Mouse (Mus musculus): ENCODE data around the gene Polr2b. TPM values are rescaled to one million over a fixed set of nuclear protein-coding genes. Genes with fewer than 3 reads are reported as not detected.

Polr2b gene
- polyA plus RNA-seq, 1 experiment from 2014 or later: 86.8 TPM

GRCm38 (mm10) chr5:77385900-77386595 is 76.1 kb downstream of the Polr2b start:
- H3K27ac ChIP-seq (ENCODE audit: low read depth, low read length): no peak overlapping the region
- no peaks in the 10 kb centered on the region for H3K4me1 ChIP-seq (ENCODE audit: control insufficient read depth, insufficient read depth, low read length)
- DNase-seq (ENCODE audit: low spot score) (no peak), ATAC-seq (no peak)
- no peak overlapping the region for H3K4me2 ChIP-seq (ENCODE audit: low read length)
- no peak overlapping the region for H3K9ac ChIP-seq (ENCODE audit: low read length)
- H3K9me3 ChIP-seq (replicated peaks; ENCODE audit: control insufficient read depth, low read length): no peaks in the 10 kb centered on the region
- no peak overlapping the region for H3K4me3 ChIP-seq (ENCODE audit: low read depth, low read length)
- no peaks in the 10 kb centered on the region for H3K27me3 ChIP-seq (replicated peaks; ENCODE audit: control insufficient read depth, insufficient read depth, low read length)
- WGBS: 88% methylated on average over 6 of the region's 6 CpGs
- H3K36me3 ChIP-seq (ENCODE audit: control insufficient read depth, insufficient read depth, low read length): no peaks in the 10 kb centered on the region

GRCm38 (mm10) chr5:77386596-77387413 is 76.9 kb downstream of the Polr2b start:
- H3K4me3 ChIP-seq (ENCODE audit: low read depth, low read length): no peak overlapping the region
- H3K9ac ChIP-seq (ENCODE audit: low read length): no peak overlapping the region
- H3K27me3 ChIP-seq (replicated peaks; ENCODE audit: control insufficient read depth, insufficient read depth, low read length): no peaks in the 10 kb centered on the region
- WGBS: 77% methylated on average over 10 of the region's 10 CpGs
- H3K36me3 ChIP-seq (ENCODE audit: control insufficient read depth, insufficient read depth, low read length): no peaks in the 10 kb centered on the region
- H3K4me2 ChIP-seq (ENCODE audit: low read length): no peak overlapping the region
- H3K4me1 ChIP-seq (ENCODE audit: control insufficient read depth, insufficient read depth, low read length): no peaks in the 10 kb centered on the region
- H3K9me3 ChIP-seq (replicated peaks; ENCODE audit: control insufficient read depth, low read length): no peaks in the 10 kb centered on the region
- ATAC-seq (no peak), DNase-seq (ENCODE audit: low spot score) (no peak)
- no peak overlapping the region for H3K27ac ChIP-seq (ENCODE audit: low read depth, low read length)

GRCm38 (mm10) chr5:77387414-77387704 is 77.4 kb downstream of the Polr2b start:
- no peaks in the 10 kb centered on the region for H3K27me3 ChIP-seq (replicated peaks; ENCODE audit: control insufficient read depth, insufficient read depth, low read length)
- DNase-seq (ENCODE audit: low spot score) (no peak), ATAC-seq (no peak)
- H3K9ac ChIP-seq (ENCODE audit: low read length): no peak overlapping the region
- no peaks in the 10 kb centered on the region for H3K9me3 ChIP-seq (replicated peaks; ENCODE audit: control insufficient read depth, low read length)
- H3K4me2 ChIP-seq (ENCODE audit: low read length): no peak overlapping the region
- no peaks in the 10 kb centered on the region for H3K36me3 ChIP-seq (ENCODE audit: control insufficient read depth, insufficient read depth, low read length)
- WGBS: 89% methylated on average over 8 of the region's 8 CpGs
- H3K27ac ChIP-seq (ENCODE audit: low read depth, low read length): no peak overlapping the region
- H3K4me1 ChIP-seq (ENCODE audit: control insufficient read depth, insufficient read depth, low read length): no peaks in the 10 kb centered on the region
- H3K4me3 ChIP-seq (ENCODE audit: low read depth, low read length): no peak overlapping the region

GRCm38 (mm10) chr5:77388359-77388758 is 78.4 kb downstream of the Polr2b start:
- Histone ChIP-seq H3K36me3 (ENCODE audit: control insufficient read depth, insufficient read depth, low read length) (no peaks in the 10 kb centered on the region), H3K9me3 (replicated peaks; ENCODE audit: control insufficient read depth, low read length) (no peaks in the 10 kb centered on the region), H3K27ac (ENCODE audit: low read depth, low read length) (no peak overlapping the region), H3K4me1 (ENCODE audit: control insufficient read depth, insufficient read depth, low read length) (no peaks in the 10 kb centered on the region), H3K27me3 (replicated peaks; ENCODE audit: control insufficient read depth, insufficient read depth, low read length) (no peaks in the 10 kb centered on the region), H3K4me2 (ENCODE audit: low read length) (no peak overlapping the region), H3K9ac (ENCODE audit: low read length) (no peak overlapping the region), H3K4me3 (ENCODE audit: low read depth, low read length) (no peak overlapping the region)
- DNase-seq (ENCODE audit: low spot score) (no peak), ATAC-seq (no peak)
- 84% methylated on average over 6 of the region's 6 CpGs for WGBS

- no peak overlapping the region for H3K4me2 ChIP-seq (ENCODE audit: low read length)
- H3K4me1 ChIP-seq (ENCODE audit: control insufficient read depth, insufficient read depth, low read length): no peaks in the 10 kb centered on the region
- H3K27ac ChIP-seq (ENCODE audit: low read depth, low read length): no peak overlapping the region
- ATAC-seq: no peak
- WGBS: 95% methylated on average over 2 of the region's 2 CpGs
- H3K4me3 ChIP-seq (ENCODE audit: low read depth, low read length): no peak overlapping the region
- DNase-seq (ENCODE audit: low spot score): no peak
- no peaks in the 10 kb centered on the region for H3K36me3 ChIP-seq (ENCODE audit: control insufficient read depth, insufficient read depth, low read length)
- H3K27me3 ChIP-seq (replicated peaks; ENCODE audit: control insufficient read depth, insufficient read depth, low read length): no peaks in the 10 kb centered on the region
- no peak overlapping the region for H3K9ac ChIP-seq (ENCODE audit: low read length)
- no peaks in the 10 kb centered on the region for H3K9me3 ChIP-seq (replicated peaks; ENCODE audit: control insufficient read depth, low read length)
Measured at GRCm38 (mm10) chr5:77390272-77390671, 80.3 kb downstream of the Polr2b start.

- Histone ChIP-seq H3K27ac (ENCODE audit: low read depth, low read length) (no peak overlapping the region), H3K9me3 (replicated peaks; ENCODE audit: control insufficient read depth, low read length) (no peaks in the 10 kb centered on the region), H3K36me3 (ENCODE audit: control insufficient read depth, insufficient read depth, low read length) (no peaks in the 10 kb centered on the region), H3K4me1 (ENCODE audit: control insufficient read depth, insufficient read depth, low read length) (peaks cover 3% of the 10 kb centered on the region; the same call in 1 of the 2 replicates), H3K4me3 (ENCODE audit: low read depth, low read length) (no peak overlapping the region), H3K9ac (ENCODE audit: low read length) (no peak overlapping the region), H3K4me2 (ENCODE audit: low read length) (no peak overlapping the region), H3K27me3 (replicated peaks; ENCODE audit: control insufficient read depth, insufficient read depth, low read length) (no peaks in the 10 kb centered on the region)
- DNase-seq (ENCODE audit: low spot score): no peak
- ATAC-seq: no peak
- 89% methylated on average over 10 of the region's 10 CpGs for WGBS
Measured at GRCm38 (mm10) chr5:77393094-77393619, 83.2 kb downstream of the Polr2b start.

- no peaks in the 10 kb centered on the region for H3K9me3 ChIP-seq (replicated peaks; ENCODE audit: control insufficient read depth, low read length)
- WGBS: 69% methylated on average over 9 of the region's 9 CpGs
- H3K27me3 ChIP-seq (replicated peaks; ENCODE audit: control insufficient read depth, insufficient read depth, low read length): no peaks in the 10 kb centered on the region
- H3K4me2 ChIP-seq (ENCODE audit: low read length): no peak overlapping the region
- ATAC-seq: no peak
- H3K27ac ChIP-seq (ENCODE audit: low read depth, low read length): no peak overlapping the region
- no peak for DNase-seq (ENCODE audit: low spot score)
- H3K4me1 ChIP-seq (ENCODE audit: control insufficient read depth, insufficient read depth, low read length): peaks cover 3% of the 10 kb centered on the region; the same call in 1 of the 2 replicates
- no peak overlapping the region for H3K4me3 ChIP-seq (ENCODE audit: low read depth, low read length)
- H3K9ac ChIP-seq (ENCODE audit: low read length): no peak overlapping the region
- H3K36me3 ChIP-seq (ENCODE audit: control insufficient read depth, insufficient read depth, low read length): no peaks in the 10 kb centered on the region
Measured at GRCm38 (mm10) chr5:77393990-77394618, 84.2 kb downstream of the Polr2b start.

GRCm38 (mm10) chr5:77398285-77399057 is 88.5 kb downstream of the Polr2b start:
- Histone ChIP-seq H3K4me2 (ENCODE audit: low read length) (no peak overlapping the region), H3K27me3 (replicated peaks; ENCODE audit: control insufficient read depth, insufficient read depth, low read length) (no peaks in the 10 kb centered on the region), H3K9ac (ENCODE audit: low read length) (no peak overlapping the region), H3K27ac (ENCODE audit: low read depth, low read length) (no peak overlapping the region), H3K4me1 (ENCODE audit: control insufficient read depth, insufficient read depth, low read length) (peaks cover 3% of the 10 kb centered on the region; the same call in 1 of the 2 replicates), H3K9me3 (replicated peaks; ENCODE audit: control insufficient read depth, low read length) (no peaks in the 10 kb centered on the region), H3K36me3 (ENCODE audit: control insufficient read depth, insufficient read depth, low read length) (no peaks in the 10 kb centered on the region), H3K4me3 (ENCODE audit: low read depth, low read length) (no peak overlapping the region)
- ATAC-seq (peak; percentile 66; the same call in 1 of the 2 replicates), DNase-seq (ENCODE audit: low spot score) (peak; percentile 24)
- 60% methylated on average over 14 of the region's 14 CpGs for WGBS

Measured in forebrain, embryonic 14.5 days (tissue).